Mouse (Mus musculus): ENCODE measurements around the gene Olfr574. TPM values are rescaled to one million over a fixed set of nuclear protein-coding genes. Genes with fewer than 3 reads are reported as not detected.

Gene Olfr574
- polyA plus RNA-seq (2015; fragmentation: Nextera tagmentation; extraction: Ambion mirVana): not detected in 2 replicates

DNA sequence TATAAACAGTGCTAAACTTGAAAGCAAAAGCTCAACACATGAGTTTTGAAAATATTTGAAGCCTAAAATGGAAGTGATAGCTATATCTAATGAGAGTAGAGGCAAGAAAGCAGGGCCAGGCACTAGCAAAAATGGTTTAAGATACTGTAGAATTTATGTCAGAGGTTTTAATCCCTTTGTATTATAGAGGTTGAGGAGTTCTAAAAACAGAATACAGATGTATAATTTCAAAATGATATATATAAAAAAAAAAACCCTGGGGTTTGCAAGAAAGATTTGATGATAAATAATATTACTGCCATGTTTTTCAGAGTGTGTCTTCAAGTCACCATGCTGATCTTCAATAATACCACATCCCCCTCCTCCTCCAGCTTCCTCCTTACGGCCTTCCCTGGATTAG lies at the start of gene Olfr574:
Gene Olfr574 (plus strand): TSS at position 301 of the 400 bp plus-strand sequence.
- WGBS (ENCODE audit: insufficient replicate concordance): 62% methylated on average over 1 of the region's 1 CpGs
- no peak for ATAC-seq (ENCODE audit: low read depth)
- Histone ChIP-seq H3K27ac (ENCODE audit: low read length) (no peak within 1 kb of the TSS), H3K9ac (ENCODE audit: low read depth, low read length) (no peak within 1 kb of the TSS), H3K4me3 (ENCODE audit: low read depth, low read length) (no peak within 1 kb of the TSS), H3K36me3 (ENCODE audit: control insufficient read depth, insufficient read depth) (no peaks in the 10 kb centered on the region), H3K27me3 (ENCODE audit: control insufficient read depth, insufficient read depth, low read depth, low read length) (no peaks in the 10 kb centered on the region), H3K4me2 (ENCODE audit: low read depth, low read length) (no peak within 1 kb of the TSS), H3K9me3 (replicated peaks; ENCODE audit: control insufficient read depth, low read length) (no peaks in the 10 kb centered on the region), H3K4me1 (ENCODE audit: control insufficient read depth, low read depth, low read length) (no peaks in the 10 kb centered on the region)

DNA sequence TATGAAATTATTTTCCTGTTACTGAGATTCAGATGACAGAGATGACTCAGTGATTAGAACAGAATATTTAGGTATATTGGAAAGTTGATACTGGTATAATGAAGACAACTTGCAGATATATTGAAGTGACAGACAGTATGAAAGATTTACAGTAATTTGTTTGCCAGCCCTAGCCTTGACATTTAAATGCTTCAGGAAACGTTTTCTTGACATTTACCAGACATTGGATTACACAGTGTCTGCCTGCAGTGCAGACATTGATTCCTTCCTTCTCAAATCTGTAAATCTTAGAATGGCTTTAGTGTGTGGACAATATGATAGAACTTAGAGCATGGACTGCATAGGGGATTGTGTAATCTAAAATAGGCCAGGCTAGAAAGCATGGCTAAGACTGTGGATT lies 33.0 kb upstream of the Olfr574 start:
- 14% methylated on average over 1 of the region's 1 CpGs for WGBS (ENCODE audit: insufficient replicate concordance)
- no peaks in the 10 kb centered on the region for H3K27me3 ChIP-seq (ENCODE audit: control insufficient read depth, insufficient read depth, low read depth, low read length)
- H3K4me1 ChIP-seq (ENCODE audit: control insufficient read depth, low read depth, low read length): no peaks in the 10 kb centered on the region
- no peak overlapping the region for H3K4me3 ChIP-seq (ENCODE audit: low read depth, low read length)
- no peaks in the 10 kb centered on the region for H3K36me3 ChIP-seq (ENCODE audit: control insufficient read depth, insufficient read depth)
- no peaks in the 10 kb centered on the region for H3K9me3 ChIP-seq (replicated peaks; ENCODE audit: control insufficient read depth, low read length)
- no peak for ATAC-seq (ENCODE audit: low read depth)
- no peak overlapping the region for H3K9ac ChIP-seq (ENCODE audit: low read depth, low read length)
- no peak overlapping the region for H3K4me2 ChIP-seq (ENCODE audit: low read depth, low read length)
- H3K27ac ChIP-seq (ENCODE audit: low read length): no peak overlapping the region

DNA sequence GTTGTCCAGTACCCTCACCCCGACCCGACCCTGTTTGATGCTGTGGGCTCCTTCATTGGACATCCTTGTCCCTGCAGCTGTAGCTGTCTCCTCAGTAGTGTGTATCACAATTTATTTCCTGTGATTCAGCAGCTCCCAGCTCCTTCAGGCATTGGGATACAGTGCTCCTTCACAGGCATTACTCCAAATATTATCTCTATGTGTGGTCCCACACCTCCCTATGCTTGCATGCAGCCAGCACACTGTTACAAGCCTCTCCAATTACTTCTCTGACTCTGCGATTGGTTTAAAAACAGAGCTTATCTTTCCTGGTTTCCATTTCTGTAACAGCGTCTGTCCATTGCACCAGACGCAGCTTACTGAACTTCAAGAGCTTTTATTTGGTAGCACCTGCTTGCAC lies 31.9 kb upstream of the Olfr574 start:
- H3K4me3 ChIP-seq (ENCODE audit: low read depth, low read length): no peak overlapping the region
- no peaks in the 10 kb centered on the region for H3K27me3 ChIP-seq (ENCODE audit: control insufficient read depth, insufficient read depth, low read depth, low read length)
- no peaks in the 10 kb centered on the region for H3K4me1 ChIP-seq (ENCODE audit: control insufficient read depth, low read depth, low read length)
- no peaks in the 10 kb centered on the region for H3K9me3 ChIP-seq (replicated peaks; ENCODE audit: control insufficient read depth, low read length)
- H3K36me3 ChIP-seq (ENCODE audit: control insufficient read depth, insufficient read depth): no peaks in the 10 kb centered on the region
- H3K4me2 ChIP-seq (ENCODE audit: low read depth, low read length): no peak overlapping the region
- ATAC-seq (ENCODE audit: low read depth): no peak
- H3K27ac ChIP-seq (ENCODE audit: low read length): no peak overlapping the region
- WGBS (ENCODE audit: insufficient replicate concordance): 50% methylated on average over 5 of the region's 5 CpGs
- no peak overlapping the region for H3K9ac ChIP-seq (ENCODE audit: low read depth, low read length)

DNA sequence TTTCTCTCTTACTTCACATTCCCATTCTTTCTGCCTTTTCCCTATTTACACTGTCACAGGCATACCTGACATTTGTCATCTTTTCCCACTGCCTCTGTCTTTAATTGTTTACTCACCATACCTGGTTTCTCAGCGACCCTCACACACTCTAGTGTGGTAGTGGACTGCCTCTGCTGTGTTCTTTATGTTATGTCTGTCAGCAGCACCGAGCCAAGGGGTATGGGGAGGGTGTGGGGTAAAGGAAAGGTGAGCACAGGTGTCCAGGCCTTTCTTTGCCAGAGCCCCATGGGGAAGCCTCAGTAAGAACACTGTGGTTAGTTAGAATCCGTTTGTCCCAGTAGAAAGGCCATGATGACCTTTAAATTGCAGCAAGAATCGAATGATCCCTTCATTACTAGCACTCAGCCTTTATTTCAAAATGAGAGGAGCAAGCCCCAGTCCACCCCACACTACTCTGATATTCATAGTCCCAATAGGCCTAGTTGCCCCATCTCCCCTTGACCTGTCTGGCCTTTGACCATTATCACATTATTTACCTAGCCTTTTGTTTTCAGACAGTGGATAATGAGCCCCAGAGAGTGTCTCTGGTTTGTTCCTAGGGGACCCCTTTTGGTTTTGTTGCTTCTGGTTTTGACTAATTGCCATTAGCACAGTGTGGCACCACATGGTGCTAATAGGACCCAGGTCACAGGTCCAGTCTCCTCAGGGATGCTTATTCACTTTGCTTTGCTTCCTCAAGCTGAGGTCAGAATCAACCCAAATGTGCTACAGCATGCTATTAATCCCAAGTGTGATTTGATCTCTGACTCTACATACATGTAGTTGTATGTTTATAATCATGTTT lies 31.0 kb upstream of the Olfr574 start, which contains the start of gene Olfr571:
Gene Olfr571 (minus strand): TSS at position 505 of the 844 bp plus-strand sequence.
- Histone ChIP-seq H3K36me3 (ENCODE audit: control insufficient read depth, insufficient read depth) (no peaks in the 10 kb centered on the region), H3K9me3 (replicated peaks; ENCODE audit: control insufficient read depth, low read length) (no peaks in the 10 kb centered on the region), H3K4me2 (ENCODE audit: low read depth, low read length) (no peak within 1 kb of the TSS), H3K4me3 (ENCODE audit: low read depth, low read length) (no peak within 1 kb of the TSS), H3K27me3 (ENCODE audit: control insufficient read depth, insufficient read depth, low read depth, low read length) (no peaks in the 10 kb centered on the region), H3K27ac (ENCODE audit: low read length) (no peak within 1 kb of the TSS), H3K9ac (ENCODE audit: low read depth, low read length) (no peak within 1 kb of the TSS), H3K4me1 (ENCODE audit: control insufficient read depth, low read depth, low read length) (no peaks in the 10 kb centered on the region)
- ATAC-seq (ENCODE audit: low read depth): no peak
- 42% methylated on average over 4 of the region's 4 CpGs for WGBS (ENCODE audit: insufficient replicate concordance)

DNA sequence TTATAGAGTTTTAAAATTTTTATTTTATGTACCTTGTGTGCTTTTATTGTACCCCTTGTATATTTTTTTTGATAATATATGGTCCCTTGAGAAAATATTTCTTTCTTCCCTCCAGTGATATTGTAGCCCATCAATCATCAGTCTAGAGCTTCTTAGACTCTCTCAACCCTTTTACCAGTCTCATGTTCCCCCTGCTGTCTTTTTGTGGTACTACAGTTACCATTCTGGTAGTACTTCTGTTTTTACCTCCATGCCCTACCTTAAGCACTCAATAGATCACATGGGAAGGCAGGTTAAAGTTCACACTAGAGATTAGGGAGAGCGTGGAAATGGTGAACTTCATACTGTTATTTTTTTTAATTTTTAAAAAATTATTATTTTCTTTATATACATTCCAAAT lies 28.6 kb upstream of the Olfr574 start:
- Histone ChIP-seq H3K4me2 (ENCODE audit: low read depth, low read length) (no peak overlapping the region), H3K4me3 (ENCODE audit: low read depth, low read length) (no peak overlapping the region), H3K36me3 (ENCODE audit: control insufficient read depth, insufficient read depth) (no peaks in the 10 kb centered on the region), H3K4me1 (ENCODE audit: control insufficient read depth, low read depth, low read length) (no peaks in the 10 kb centered on the region), H3K9me3 (replicated peaks; ENCODE audit: control insufficient read depth, low read length) (no peaks in the 10 kb centered on the region), H3K27me3 (ENCODE audit: control insufficient read depth, insufficient read depth, low read depth, low read length) (no peaks in the 10 kb centered on the region), H3K27ac (ENCODE audit: low read length) (no peak overlapping the region), H3K9ac (ENCODE audit: low read depth, low read length) (no peak overlapping the region)
- ATAC-seq (ENCODE audit: low read depth): no peak
- 9% methylated on average over 1 of the region's 1 CpGs for WGBS (ENCODE audit: insufficient replicate concordance)

DNA sequence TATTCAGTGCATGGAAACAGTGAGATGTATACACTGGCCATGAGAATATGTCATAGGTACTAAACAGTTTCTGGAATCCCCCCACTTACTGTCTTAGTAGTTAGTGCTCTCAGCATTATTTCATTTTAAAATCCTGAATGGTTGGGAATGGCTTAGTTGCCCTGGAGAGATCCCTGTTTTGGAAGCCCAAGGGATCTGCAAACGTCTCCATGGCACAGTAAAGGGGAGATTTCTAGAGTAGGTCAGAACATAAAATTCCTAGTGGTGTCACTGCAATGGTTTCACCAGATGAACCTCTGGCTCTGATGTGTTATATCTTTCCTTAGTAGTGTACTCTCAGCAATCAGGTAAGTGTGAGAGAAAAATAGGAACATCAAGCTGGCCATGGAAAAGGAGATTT lies 24.2 kb upstream of the Olfr574 start, which contains the start of gene Olfr572:
Gene Olfr572 (plus strand): TSS at position 301 of the 400 bp plus-strand sequence.
- WGBS (ENCODE audit: insufficient replicate concordance): 52% methylated on average over 1 of the region's 1 CpGs
- H3K9ac ChIP-seq (ENCODE audit: low read depth, low read length): no peak within 1 kb of the TSS
- no peaks in the 10 kb centered on the region for H3K27me3 ChIP-seq (ENCODE audit: control insufficient read depth, insufficient read depth, low read depth, low read length)
- no peaks in the 10 kb centered on the region for H3K9me3 ChIP-seq (replicated peaks; ENCODE audit: control insufficient read depth, low read length)
- H3K36me3 ChIP-seq (ENCODE audit: control insufficient read depth, insufficient read depth): no peaks in the 10 kb centered on the region
- H3K4me2 ChIP-seq (ENCODE audit: low read depth, low read length): no peak within 1 kb of the TSS
- no peaks in the 10 kb centered on the region for H3K4me1 ChIP-seq (ENCODE audit: control insufficient read depth, low read depth, low read length)
- no peak for ATAC-seq (ENCODE audit: low read depth)
- no peak within 1 kb of the TSS for H3K4me3 ChIP-seq (ENCODE audit: low read depth, low read length)
- H3K27ac ChIP-seq (ENCODE audit: low read length): no peak within 1 kb of the TSS

DNA sequence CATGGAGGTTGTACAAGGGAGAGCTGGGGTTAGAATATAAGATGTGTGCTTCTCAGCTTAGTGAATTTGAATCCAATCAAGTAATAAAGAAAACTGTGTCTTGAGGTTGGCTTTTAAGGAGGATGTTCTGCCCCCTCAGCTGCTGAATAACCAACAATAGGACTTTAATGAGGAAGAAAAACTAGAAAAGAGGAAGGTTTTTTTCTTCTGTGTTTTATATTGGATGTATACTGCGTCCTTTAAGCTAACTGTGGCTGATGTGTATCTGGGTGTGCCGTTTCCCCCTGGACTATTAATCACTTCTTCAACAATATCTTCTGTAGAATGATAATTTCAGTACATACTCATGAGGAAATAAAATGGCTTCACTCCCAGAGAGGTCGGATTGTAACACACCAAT lies 21.2 kb upstream of the Olfr574 start:
- Histone ChIP-seq H3K4me2 (ENCODE audit: low read depth, low read length) (no peak overlapping the region), H3K9ac (ENCODE audit: low read depth, low read length) (no peak overlapping the region), H3K27me3 (ENCODE audit: control insufficient read depth, insufficient read depth, low read depth, low read length) (no peaks in the 10 kb centered on the region), H3K4me3 (ENCODE audit: low read depth, low read length) (no peak overlapping the region), H3K36me3 (ENCODE audit: control insufficient read depth, insufficient read depth) (no peaks in the 10 kb centered on the region), H3K4me1 (ENCODE audit: control insufficient read depth, low read depth, low read length) (no peaks in the 10 kb centered on the region), H3K9me3 (replicated peaks; ENCODE audit: control insufficient read depth, low read length) (no peaks in the 10 kb centered on the region), H3K27ac (ENCODE audit: low read length) (no peak overlapping the region)
- WGBS (ENCODE audit: insufficient replicate concordance): 34% methylated on average over 3 of the region's 3 CpGs
- ATAC-seq (ENCODE audit: low read depth): no peak

DNA sequence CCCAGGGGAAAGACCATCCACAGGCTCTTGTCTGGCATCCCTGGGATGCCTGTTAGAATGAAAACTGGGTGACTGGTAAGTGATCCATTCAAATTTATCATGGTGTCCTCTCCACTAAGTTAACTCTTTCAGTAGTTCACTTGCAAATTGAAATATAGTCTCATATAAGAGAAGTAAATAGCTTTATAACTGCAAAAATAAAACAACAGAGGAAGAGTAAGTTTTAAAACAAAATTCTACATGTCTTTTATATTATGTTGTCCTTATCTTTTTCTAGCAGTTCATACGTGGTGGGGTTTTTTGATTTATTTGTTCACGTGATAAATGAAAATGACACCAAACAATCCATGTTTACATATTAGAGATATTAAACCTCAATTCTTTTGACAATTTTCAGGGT lies 5.8 kb upstream of the Olfr574 start, which contains the start of gene Olfr573-ps1:
Gene Olfr573-ps1 (minus strand): TSS at position 101 of the 400 bp plus-strand sequence.
- H3K4me1 ChIP-seq (ENCODE audit: control insufficient read depth, low read depth, low read length): no peaks in the 10 kb centered on the region
- ATAC-seq (ENCODE audit: low read depth): no peak
- WGBS (ENCODE audit: insufficient replicate concordance): 81% methylated on average over 2 of the region's 2 CpGs
- no peak within 1 kb of the TSS for H3K4me2 ChIP-seq (ENCODE audit: low read depth, low read length)
- no peak within 1 kb of the TSS for H3K27ac ChIP-seq (ENCODE audit: low read length)
- H3K4me3 ChIP-seq (ENCODE audit: low read depth, low read length): no peak within 1 kb of the TSS
- H3K27me3 ChIP-seq (ENCODE audit: control insufficient read depth, insufficient read depth, low read depth, low read length): no peaks in the 10 kb centered on the region
- H3K36me3 ChIP-seq (ENCODE audit: control insufficient read depth, insufficient read depth): no peaks in the 10 kb centered on the region
- no peak within 1 kb of the TSS for H3K9ac ChIP-seq (ENCODE audit: low read depth, low read length)
- H3K9me3 ChIP-seq (replicated peaks; ENCODE audit: control insufficient read depth, low read length): no peaks in the 10 kb centered on the region

DNA sequence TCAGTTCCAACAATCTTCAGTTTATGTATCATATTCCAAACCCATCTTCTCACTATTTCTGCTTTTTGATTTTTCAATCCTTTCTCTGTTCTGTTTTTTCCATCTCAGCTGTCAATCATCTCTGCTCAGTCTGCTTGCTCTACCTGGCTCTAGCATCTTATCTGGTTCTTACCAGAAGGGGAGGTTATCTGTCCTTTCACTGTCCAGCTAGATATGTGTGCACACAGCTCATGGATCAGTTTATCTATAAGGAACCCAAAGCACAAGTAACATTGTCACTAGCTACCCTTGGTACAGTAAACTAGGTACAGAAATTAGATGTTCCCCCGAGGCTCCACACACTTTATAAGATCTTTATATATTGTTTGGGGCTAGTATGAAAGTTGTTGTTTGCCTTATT lies 4.8 kb upstream of the Olfr574 start:
- no peak overlapping the region for H3K27ac ChIP-seq (ENCODE audit: low read length)
- ATAC-seq (ENCODE audit: low read depth): peak; percentile 87
- no peak overlapping the region for H3K4me3 ChIP-seq (ENCODE audit: low read depth, low read length)
- H3K4me1 ChIP-seq (ENCODE audit: control insufficient read depth, low read depth, low read length): no peaks in the 10 kb centered on the region
- no peaks in the 10 kb centered on the region for H3K27me3 ChIP-seq (ENCODE audit: control insufficient read depth, insufficient read depth, low read depth, low read length)
- H3K36me3 ChIP-seq (ENCODE audit: control insufficient read depth, insufficient read depth): no peaks in the 10 kb centered on the region
- no peak overlapping the region for H3K9ac ChIP-seq (ENCODE audit: low read depth, low read length)
- WGBS (ENCODE audit: insufficient replicate concordance): 54% methylated on average over 1 of the region's 1 CpGs
- H3K9me3 ChIP-seq (replicated peaks; ENCODE audit: control insufficient read depth, low read length): no peaks in the 10 kb centered on the region
- no peak overlapping the region for H3K4me2 ChIP-seq (ENCODE audit: low read depth, low read length)

Data from liver, embryonic 16.5 days (tissue).